Mouse (Mus musculus): ENCODE data around the gene Ddx55.

- TF ChIP-seq POLR2A (IDR thresholded peaks at IDR 0.05; ENCODE audit: extremely low read depth, insufficient read depth, low read length): no peak
- TF ChIP-seq CTCF (IDR thresholded peaks at IDR 0.05; ENCODE audit: low read depth, low read length): no peak
Measured at GRCm38 (mm10) chr5:124505235-124505634, 47.4 kb upstream of the Ddx55 start.
